Mouse (Mus musculus): ENCODE data around the gene Sccpdh.
"Not testable (repeated sequence)": the region's sequence is repeated elsewhere in the genome, so short reads cannot be mapped to it uniquely, and the experiment has no call there.

Sccpdh gene

GRCm38 (mm10) chr1:179668013-179668805 lies at the start of gene Sccpdh:
Gene Sccpdh (plus strand): TSS chr1:179668210.
- peak; percentile 86 for ATAC-seq (ENCODE audit: insufficient number of reproducible peaks, low FRiP score, low TSS enrichment)

GRCm38 (mm10) chr1:179622665-179623064 lies 45.3 kb upstream of the Sccpdh start:
- no peak for ATAC-seq (ENCODE audit: insufficient number of reproducible peaks, low FRiP score, low TSS enrichment)

GRCm38 (mm10) chr1:179623657-179624056 lies 44.4 kb upstream of the Sccpdh start:
- ATAC-seq (ENCODE audit: insufficient number of reproducible peaks, low FRiP score, low TSS enrichment): no peak

- ATAC-seq (ENCODE audit: insufficient number of reproducible peaks, low FRiP score, low TSS enrichment): 0 out of 2 replicates have a peak, but pooled peaks have one; percentile 49
Measured at GRCm38 (mm10) chr1:179624354-179624753, 43.7 kb upstream of the Sccpdh start.

- ATAC-seq (ENCODE audit: insufficient number of reproducible peaks, low FRiP score, low TSS enrichment): no peak
Measured at GRCm38 (mm10) chr1:179627855-179628254, 40.2 kb upstream of the Sccpdh start.

DNA sequence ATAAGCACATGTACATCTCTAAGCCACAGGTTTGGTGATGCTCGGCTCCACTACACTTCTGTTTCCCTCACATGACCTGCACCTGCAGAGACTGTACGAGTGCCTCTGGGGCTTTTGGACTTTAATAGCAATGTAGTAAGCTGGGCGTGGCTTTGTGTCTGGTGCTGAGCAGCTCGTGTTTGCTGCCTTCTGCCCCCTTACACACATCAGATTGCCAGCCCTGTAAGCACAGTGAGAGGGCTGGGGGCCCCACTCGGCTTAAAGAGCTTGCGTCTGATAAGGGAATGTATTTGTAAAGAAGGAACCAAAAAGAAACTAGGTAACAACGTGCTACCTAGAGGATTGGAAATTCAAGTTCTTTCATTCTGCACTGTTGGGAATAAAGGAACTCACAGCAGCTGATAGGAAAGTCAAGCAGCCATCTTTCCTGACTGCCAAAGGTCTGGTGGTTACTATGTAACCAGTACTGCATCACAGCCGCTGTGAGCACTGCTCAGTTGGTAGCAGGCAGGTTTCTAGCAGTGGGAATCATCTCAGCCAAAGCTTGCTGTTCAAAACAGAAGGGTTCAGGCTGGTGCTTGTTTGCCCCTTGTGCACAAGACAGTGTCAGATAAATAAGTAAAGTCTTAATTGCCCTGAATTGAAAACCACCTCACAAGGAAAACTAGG lies 39.4 kb upstream of the Sccpdh start:
- ATAC-seq (ENCODE audit: insufficient number of reproducible peaks, low FRiP score, low TSS enrichment): no peak

DNA sequence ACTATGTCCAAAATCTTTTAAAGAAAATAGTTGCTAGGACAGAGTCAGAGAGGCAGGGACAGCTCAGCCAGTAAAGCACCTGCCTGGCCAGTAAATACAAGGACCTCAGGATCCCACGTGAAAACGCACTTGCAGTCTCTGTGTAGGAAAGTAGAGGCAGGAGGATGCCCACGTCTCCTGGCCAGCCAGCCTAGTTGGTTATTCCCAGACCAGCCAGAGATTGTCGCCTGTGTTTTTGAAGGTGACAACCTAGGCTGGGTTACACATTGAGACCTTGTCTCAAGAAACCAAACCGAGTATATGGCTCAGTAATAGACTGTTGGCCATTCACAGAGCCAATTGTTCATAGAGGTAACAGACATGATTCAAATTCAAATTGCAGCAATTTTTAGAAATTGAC lies 38.7 kb upstream of the Sccpdh start:
- ATAC-seq (ENCODE audit: insufficient number of reproducible peaks, low FRiP score, low TSS enrichment): no peak

GRCm38 (mm10) chr1:179632746-179633413 lies 35.1 kb upstream of the Sccpdh start:
- no peak for ATAC-seq (ENCODE audit: insufficient number of reproducible peaks, low FRiP score, low TSS enrichment)

GRCm38 (mm10) chr1:179633414-179633752 lies 34.6 kb upstream of the Sccpdh start:
- no peak for ATAC-seq (ENCODE audit: insufficient number of reproducible peaks, low FRiP score, low TSS enrichment)

DNA sequence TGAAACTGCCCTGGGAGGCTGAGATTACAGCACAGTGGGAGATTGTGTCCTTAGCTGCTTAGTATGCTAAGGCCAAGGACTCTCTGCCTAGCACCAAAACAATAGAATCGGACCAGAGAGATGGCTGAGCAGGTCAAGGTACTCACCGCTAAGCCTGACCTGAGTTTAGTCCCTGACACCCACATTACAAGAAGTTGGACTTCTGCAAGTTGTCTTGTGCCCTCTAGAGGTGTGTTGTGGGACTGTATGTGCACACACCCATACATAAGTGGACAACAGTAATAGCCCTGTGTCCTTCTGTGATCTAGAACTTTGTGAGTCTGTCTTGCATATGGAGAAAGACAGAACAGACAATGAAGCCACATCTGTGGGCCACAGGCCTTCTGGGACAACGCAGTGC lies 33.9 kb upstream of the Sccpdh start:
- ATAC-seq (ENCODE audit: insufficient number of reproducible peaks, low FRiP score, low TSS enrichment): no peak

DNA sequence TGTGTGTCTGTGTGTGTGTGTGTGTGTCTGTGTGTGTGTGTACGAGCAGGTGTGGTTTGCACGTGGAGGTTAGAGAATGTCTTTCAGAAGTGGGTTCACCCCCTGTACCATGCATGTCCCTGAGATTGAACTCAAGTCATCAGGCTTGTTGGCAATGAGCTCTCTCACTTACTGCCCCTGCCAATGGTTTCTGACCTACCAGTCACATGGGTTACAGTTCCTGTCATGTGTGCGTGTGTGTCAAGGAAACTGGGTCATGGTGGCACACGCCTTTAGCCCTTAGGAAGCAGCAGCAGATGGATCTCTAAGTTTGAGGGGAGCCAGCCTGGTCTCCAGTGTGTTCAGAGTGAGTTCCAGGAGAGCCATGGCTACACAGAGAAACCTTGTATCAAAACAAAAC lies 25.3 kb upstream of the Sccpdh start:
- ATAC-seq (ENCODE audit: insufficient number of reproducible peaks, low FRiP score, low TSS enrichment): no peak

GRCm38 (mm10) chr1:179644151-179644550 lies 23.9 kb upstream of the Sccpdh start:
- ATAC-seq (ENCODE audit: insufficient number of reproducible peaks, low FRiP score, low TSS enrichment): no peak

DNA sequence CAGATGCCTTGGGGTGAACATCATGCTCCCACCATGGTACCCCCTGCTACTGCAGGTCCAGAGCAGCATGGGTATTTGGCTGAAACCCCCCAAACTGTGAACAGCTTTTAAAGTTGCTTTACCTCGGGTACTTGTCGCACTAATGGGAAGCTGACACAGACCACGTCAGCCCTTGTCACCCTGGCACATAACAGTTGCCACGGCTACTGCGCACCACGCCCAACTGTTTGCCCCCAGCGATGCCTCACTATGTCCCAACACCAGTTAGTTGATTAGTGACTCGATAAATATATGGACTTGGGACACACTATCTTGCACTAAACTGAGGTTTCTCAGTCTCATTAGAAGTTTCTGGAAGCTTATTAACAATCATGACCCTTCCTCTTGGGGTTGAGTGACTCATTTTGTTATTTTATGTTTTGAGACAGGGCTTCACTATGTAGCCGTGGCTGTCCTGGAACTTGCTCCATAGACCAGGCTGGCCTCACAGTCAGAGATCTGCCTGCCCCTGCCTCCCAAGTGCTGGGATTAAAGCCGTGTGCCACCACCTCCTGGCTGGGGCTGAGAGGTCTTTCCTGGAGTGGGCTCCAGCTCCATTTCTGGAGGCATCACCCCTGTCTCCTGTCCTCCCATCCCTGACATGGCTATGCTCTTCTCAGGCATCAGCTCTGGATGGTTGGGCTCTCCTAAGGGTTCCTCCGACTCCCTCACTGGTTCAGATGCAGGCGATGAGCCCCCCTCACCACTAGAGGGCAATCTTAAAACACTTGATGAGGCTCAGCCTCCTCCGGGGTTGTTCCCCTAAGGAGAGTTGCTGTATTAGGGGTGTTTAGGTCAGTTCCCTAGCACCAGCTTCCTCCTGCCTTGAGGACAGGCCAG lies 22.7 kb upstream of the Sccpdh start:
- ATAC-seq (ENCODE audit: insufficient number of reproducible peaks, low FRiP score, low TSS enrichment): peak; percentile 95

- ATAC-seq (ENCODE audit: insufficient number of reproducible peaks, low FRiP score, low TSS enrichment): no peak
Measured at GRCm38 (mm10) chr1:179645980-179646268, 22.1 kb upstream of the Sccpdh start.

GRCm38 (mm10) chr1:179648678-179649077 lies 19.3 kb upstream of the Sccpdh start:
- ATAC-seq (ENCODE audit: insufficient number of reproducible peaks, low FRiP score, low TSS enrichment): not testable (repeated sequence)

GRCm38 (mm10) chr1:179649324-179649723 lies 18.7 kb upstream of the Sccpdh start:
- no peak for ATAC-seq (ENCODE audit: insufficient number of reproducible peaks, low FRiP score, low TSS enrichment)

GRCm38 (mm10) chr1:179650284-179650683 lies 17.7 kb upstream of the Sccpdh start:
- ATAC-seq (ENCODE audit: insufficient number of reproducible peaks, low FRiP score, low TSS enrichment): no peak

DNA sequence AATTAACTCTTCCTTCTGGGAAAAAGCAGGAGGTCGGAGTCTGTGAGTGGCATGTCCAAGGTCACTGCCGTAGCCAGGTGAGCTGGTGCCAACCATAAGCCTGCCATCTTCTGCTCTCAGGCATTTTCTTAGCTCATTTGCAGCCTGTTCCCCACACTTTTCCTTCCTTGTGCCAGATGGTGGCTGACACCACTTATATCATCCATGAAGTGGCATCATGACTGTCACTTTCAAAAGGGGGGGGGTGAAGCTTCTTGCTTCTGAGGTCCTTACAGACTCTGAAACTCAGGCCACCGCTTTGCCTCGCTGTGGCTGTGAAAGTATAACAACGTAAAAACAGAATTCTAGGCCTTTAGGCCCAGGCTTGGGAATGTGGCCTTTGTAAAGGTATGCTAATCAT lies 16.8 kb upstream of the Sccpdh start:
- ATAC-seq (ENCODE audit: insufficient number of reproducible peaks, low FRiP score, low TSS enrichment): no peak

DNA sequence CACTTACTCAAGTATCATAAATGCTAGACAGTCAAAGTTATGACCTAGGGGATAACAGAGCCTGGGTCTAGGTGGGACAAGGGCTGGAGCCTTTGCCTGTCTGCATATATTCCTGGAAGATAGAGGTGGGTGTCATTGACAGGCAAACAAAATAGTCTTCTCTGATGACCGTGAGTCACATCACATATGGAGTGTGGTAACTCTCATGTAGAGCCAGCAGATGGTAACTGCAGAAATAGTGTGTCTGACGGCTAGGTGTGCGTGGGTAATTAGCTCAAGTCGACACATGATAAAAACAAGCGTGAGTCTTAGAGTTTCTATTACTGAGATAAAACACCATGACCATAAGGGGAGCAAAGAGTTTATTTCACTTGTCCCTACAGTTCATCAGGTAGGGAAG lies 4.9 kb upstream of the Sccpdh start:
- ATAC-seq (ENCODE audit: insufficient number of reproducible peaks, low FRiP score, low TSS enrichment): no peak

GRCm38 (mm10) chr1:179664309-179664930 lies 3.6 kb upstream of the Sccpdh start:
- ATAC-seq (ENCODE audit: insufficient number of reproducible peaks, low FRiP score, low TSS enrichment): no peak
